Mouse (Mus musculus): ENCODE data around the gene Rln3.
"Not testable (repeated sequence)": the region's sequence is repeated elsewhere in the genome, so short reads cannot be mapped to it uniquely, and the experiment has no call there.

Rln3 gene

DNA sequence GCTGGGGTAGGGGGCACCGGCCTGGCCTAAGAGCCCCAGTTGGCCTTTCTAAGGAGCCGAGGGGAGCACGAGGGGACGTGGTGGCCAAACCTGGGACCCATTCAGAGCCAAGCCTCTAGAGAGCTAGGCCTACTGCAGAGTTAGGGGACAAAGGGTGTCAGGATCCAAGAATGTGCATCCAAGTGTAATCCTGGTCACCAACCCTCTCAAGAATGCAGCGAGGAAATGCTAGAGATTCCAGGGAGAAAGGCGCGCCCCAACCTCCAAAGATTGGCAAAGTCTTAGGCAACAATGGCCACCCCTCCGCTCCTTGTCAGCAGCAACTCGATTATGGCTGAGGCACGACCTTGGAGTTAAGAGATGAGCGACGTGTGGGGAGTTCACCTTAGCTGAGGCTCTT, 23.2 kb downstream of the Rln3 start:
- DNase-seq (ENCODE audit: low read depth, low spot score): no peak

DNA sequence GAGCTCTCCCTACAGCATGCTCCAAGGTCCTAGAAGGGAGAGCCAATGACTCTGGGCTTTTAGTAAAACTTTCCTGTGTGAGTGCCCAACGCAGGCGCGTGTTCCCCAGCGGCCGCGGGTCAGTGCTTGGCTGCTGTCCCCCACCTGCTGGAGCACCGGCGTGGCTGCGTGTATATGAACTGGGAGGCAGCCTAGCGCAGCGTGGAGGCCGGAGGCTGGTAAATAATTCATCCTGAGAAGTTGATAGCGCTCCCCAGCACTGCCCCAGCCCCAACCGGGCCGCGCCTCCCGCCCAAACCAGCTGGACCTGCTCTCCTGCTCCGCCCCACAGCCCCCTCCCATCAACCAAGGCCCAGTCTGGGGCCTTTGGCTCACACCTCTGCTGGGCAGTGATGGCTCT, 23.7 kb downstream of the Rln3 start, which contains the start of gene Palm3:
Palm3 (plus strand) TSS at position 376 of the 400 bp plus-strand sequence.
- no peak for DNase-seq (ENCODE audit: low read depth, low spot score)

DNA sequence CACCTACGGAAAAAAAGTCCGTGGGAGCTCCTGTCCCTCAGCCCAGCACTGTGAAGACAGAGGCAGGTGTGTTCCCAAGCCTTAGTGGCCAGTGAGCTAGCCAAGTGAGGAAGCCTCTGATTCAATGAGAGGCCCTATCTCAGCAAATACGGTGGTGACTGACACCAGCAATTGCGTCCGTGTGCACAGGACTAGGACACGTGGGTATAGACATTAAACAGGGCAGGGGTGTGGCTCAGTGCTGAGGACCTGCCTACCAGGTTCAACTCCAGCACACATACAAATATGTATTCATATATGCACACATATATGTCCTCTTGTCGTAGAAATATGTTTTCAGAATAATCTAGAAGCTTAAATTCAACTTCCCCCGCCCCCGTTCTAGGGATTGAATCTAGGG, 25.1 kb downstream of the Rln3 start:
- no peak for DNase-seq (ENCODE audit: low read depth, low spot score)

DNA sequence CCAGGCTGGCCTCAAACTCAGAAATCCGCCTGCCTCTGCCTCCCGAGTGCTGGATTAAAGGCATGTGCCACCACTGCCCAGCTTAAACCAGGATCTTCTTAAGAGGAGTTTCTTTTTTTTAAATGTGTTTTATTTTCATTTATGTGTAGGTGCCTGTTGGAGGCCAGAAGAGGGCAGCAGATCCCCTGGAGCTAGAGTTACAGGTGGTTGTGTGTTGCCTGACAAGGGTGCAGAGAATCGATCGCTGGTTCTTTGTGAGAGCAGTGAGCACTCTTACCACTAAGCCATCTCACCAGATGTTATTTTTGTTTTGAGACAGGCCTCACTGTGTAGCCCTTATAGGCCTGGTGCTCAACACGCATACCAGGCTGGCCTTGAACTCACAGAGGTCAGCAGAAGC, 29.0 kb downstream of the Rln3 start:
- DNase-seq (ENCODE audit: low read depth, low spot score): no peak

- DNase-seq (ENCODE audit: low read depth, low spot score): no peak
Observed at GRCm38 (mm10) chr8:84012499-84013165, 32.2 kb downstream of the Rln3 start.

- DNase-seq (ENCODE audit: low read depth, low spot score): no peak
Observed at GRCm38 (mm10) chr8:84011705-84012498, 32.9 kb downstream of the Rln3 start, which contains the start of gene 2210011C24Rik. 2210011C24Rik (minus strand) TSS chr8:84012171.

DNA sequence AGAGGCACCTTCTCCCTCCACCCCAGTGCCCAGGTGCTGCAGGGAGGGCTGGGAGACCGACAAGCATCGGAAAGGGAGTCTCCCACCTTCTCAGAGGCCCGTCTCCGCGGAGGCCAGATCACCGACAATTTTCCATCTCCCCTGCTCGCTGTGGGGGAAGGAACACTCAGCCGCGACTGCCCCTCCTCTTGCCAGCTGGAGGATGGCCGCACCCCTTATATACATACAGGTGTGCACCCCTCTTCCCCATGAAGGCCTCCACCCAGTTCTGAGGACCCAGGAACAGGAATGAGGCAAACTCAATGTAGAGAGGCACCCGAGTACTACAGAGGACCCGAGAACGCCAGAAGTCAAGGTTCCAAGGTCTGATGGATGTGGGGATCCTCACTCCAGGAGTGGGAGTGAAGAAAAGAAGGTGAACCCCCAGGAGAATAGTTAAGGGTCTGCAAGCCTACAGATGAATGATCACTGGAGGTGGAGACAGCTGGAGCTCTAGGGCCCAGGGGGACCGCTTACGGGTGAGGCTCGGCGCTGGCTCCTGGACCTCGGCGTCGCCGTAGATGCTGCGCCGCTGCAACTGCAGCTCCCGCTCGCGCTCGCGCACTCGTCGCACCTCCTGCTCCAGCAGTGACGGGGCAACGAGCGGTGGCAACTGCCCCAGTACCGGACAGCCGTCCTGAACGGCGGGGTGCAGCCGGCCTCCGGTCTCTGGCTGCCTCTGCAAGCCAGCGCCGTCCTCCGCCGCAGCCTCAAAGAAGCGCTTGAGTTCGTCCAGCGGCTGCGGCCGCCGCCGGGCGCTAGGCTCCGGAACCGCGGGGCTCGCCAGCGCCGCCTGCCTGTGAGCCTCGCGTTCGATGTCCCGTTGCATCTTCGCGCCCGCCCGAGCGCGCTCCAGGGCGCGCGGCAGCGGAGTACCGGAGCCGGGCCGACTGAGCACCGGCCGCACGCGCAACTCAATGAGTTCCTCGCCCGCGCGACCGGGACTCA, 33.9 kb downstream of the Rln3 start:
- no peak for DNase-seq (ENCODE audit: low read depth, low spot score)

- DNase-seq (ENCODE audit: low read depth, low spot score): no peak
Observed at GRCm38 (mm10) chr8:84009876-84010275, 34.9 kb downstream of the Rln3 start.

DNA sequence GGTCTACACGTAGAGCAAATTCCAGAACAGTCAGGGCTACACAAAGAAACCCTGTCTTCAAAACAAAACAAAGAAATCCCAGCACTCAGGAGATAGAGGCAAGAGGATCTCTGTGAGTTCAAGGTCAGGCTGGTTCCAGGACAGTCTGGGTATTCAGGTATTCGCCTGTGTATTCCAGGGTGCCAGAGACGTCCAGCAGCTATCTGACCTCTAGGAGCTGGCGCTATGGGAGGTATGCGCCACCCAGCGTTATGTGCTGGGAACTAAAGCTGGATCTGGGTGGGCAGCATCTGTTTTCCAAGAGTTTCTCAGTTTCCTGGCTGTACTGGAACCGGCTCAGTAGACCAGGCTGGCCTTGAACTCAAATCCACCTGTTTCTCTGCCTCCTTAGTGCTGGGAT, 36.4 kb downstream of the Rln3 start:
- DNase-seq (ENCODE audit: low read depth, low spot score): no peak

DNA sequence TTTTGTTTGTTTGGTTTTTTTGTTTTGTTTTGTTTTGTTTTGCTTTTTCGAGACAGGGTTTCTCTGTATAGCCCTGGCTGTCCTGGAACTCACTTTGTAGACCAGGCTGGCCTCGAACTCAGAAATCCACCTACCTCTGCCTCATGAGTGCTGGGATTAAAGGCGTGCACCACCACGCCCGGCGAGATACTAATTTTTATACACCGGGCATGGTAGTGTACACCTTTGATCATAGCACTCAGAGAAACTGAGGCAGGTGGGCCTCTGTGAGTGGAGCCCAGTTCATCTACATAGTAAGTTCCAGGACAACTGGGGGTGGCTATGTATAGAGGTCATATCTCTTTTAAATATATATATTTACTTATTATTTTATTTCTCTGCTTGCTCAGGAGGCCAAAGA, 39.3 kb downstream of the Rln3 start:
- not testable (repeated sequence) for DNase-seq (ENCODE audit: low read depth, low spot score)

- peak; percentile 82 for DNase-seq (ENCODE audit: low read depth, low spot score)
Observed at GRCm38 (mm10) chr8:84004533-84005201, 40.1 kb downstream of the Rln3 start.

DNA sequence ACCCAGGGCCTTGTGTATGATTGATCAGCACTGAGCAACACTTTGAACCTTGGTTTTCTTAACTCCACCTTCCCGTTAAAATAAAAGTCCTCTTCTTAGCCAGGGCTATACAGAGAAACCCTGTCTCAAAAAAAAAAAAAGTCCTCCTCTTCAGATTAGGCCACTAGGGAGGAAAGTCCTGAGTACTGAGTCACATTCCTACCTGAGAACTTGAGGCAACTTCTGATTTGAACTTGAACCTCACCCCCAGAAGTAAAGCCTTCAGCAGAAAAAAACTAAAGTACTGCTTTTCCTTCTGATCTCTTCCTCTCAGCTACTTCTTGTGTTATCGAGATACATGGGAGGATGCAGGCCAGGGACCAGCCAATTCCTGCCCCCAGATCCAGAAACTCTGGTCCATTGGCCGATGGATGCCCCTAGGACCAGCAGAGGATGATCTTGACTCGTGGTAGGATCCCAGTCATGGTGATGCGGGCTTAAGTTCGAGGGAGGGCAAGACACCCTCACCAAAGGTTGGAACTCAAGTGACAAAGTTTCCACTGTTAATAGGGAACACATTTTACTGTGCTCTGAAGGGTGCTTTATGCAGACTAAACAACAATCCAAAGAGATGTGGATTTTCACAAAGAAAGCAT, 41.1 kb downstream of the Rln3 start:
- DNase-seq (ENCODE audit: low read depth, low spot score): no peak

- no peak for DNase-seq (ENCODE audit: low read depth, low spot score)
Observed at GRCm38 (mm10) chr8:84002957-84003611, 41.7 kb downstream of the Rln3 start.

GRCm38 (mm10) chr8:84001281-84002000, 43.4 kb downstream of the Rln3 start, which contains the start of gene 1700067K01Rik:
1700067K01Rik (plus strand) TSS chr8:84001502.
- DNase-seq (ENCODE audit: low read depth, low spot score): no peak

DNA sequence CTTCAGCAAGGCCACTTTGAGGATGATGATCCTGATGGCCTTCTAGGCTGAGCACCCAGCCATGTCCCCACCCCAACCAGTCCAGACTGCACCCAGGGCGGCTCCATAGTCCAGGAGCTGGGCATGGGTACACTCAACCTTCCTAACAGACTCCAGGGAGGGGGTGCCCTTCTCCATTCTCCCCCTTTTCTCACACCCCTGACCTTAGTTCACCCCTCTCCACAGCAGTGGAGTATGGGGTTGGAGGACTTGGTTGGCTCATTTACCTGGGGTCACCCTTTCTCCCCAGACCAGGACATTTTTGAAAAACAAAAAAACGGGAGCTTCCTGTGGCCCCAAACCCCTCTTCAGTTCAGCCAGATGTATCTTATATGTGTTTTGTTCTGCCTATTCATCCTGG, 45.0 kb downstream of the Rln3 start:
- DNase-seq (ENCODE audit: low read depth, low spot score): no peak

DNA sequence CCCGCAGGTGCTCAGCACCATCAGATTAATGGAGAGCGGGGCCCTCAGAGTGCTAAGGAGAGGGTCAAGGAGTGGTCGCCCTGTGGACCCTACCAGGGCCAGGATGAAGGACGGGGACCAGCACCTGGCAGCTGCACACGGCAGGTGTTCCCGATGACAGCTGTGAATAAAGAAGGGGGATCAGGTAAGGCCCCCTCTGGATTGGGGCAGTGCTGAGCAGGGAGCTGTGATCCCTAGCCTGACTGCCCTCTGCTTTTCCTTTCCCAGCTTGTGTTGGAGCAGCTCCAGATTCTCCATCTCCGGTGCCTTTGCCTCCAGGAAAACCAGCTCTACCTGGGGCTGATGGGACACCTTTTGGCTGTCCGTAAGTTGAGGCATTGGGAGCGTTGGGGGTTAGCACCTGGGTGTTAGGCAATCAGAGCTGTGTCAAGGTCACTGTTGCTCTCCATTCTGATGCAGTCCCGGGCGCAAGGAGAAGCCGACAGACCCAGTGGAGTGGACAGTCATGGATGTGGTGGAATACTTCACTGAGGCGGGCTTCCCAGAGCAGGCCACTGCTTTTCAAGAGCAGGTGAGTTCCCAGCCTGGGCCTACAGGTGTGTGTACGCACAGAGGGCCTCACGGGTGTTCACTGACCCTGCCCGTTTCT, 45.6 kb downstream of the Rln3 start:
- DNase-seq (ENCODE audit: low read depth, low spot score): no peak

DNA sequence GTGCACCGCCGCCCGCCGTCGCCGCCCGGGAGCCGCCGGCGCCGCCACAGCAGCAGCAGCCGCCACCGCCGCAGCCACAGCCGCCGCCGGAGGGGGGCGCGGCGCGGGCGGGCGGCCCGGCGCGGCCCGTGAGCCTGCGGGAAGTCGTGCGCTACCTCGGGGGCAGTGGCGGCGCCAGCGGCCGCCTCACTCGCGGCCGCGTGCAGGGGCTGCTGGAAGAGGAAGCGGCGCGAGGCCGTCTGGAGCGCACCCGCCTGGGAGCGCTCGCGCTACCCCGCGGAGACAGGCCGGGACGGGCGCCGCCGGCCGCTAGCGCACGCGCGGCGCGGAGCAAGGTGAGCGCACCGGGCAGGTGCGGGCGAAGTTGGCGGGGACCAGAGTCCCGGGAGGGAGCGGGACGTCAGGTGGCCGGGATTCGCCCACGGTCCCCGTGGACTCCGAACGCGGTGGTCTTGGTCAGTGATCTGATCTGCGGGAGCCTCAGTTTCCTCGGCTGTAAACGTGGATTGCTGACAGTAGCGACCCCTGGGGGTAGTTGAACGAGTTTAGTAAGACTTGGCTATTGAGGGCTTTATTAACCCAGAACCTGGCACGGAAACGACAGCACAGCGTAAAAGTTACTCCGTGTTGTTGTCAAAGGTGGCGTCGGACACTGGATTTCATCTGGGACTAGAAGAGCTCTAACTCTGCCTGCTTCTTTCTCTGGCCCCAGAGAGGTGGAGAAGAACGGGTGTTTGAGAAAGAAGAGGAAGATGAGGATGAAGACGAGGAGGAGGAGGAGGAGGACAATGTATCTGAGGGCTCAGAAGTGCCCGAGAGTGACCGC, 46.4 kb downstream of the Rln3 start:
- no peak for DNase-seq (ENCODE audit: low read depth, low spot score)

DNA sequence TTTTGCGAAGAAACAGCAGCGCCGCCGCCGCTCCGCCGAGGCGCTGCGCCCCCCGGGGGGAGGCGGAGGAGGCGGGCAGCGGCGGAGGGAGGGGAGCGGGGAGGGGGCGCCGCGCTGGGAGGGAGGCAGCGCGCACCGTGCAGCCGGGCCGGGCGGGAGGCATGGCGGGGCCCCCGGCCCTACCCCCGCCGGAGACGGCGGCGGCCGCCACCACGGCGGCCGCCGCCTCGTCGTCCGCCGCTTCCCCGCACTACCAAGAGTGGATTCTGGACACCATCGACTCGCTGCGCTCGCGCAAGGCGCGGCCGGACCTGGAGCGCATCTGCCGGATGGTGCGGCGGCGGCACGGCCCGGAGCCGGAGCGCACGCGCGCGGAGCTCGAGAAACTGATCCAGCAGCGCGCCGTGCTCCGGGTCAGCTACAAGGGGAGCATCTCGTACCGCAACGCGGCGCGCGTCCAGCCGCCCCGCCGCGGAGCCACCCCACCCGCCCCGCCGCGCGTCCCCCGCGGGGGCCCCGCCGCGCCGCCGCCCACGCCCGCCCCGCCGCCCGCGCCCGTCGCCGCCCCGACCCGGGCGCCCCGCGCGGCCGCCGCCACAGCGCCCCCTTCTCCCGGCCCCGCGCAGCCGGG, 47.2 kb downstream of the Rln3 start, which contains the start of gene Samd1:
Samd1 (plus strand) TSS at position 162 of the 631 bp plus-strand sequence.
- no peak for DNase-seq (ENCODE audit: low read depth, low spot score)

All from brain, embryonic 18.5 days (tissue).